Mouse (Mus musculus): ENCODE results near the gene Uqcrq. TPM values are rescaled to one million over a fixed set of nuclear protein-coding genes. Genes with fewer than 3 reads are reported as not detected.
A peak's percentile ranks its signal among the peaks of the same experiment; 100 is the strongest.

Uqcrq gene
- 592 and 683 TPM in 2 replicates for polyA plus RNA-seq (2014; fragmentation: Nextera tagmentation; extraction: Ambion mirVana)

GRCm38 (mm10) chr11:53430670-53431346, at the start of gene Uqcrq, which contains the start of gene Gdf9:
Uqcrq (minus strand) TSS chr11:53430831.
Gdf9 (plus strand) TSS chr11:53431023.
- under 1% methylated on average over 44 of the region's 44 CpGs for WGBS
- Histone ChIP-seq H3K4me3 (ENCODE audit: low read depth, low read length) (peak within 1 kb of the TSS; percentile 90), H3K36me3 (ENCODE audit: control insufficient read depth, insufficient read depth, low read length) (peaks cover 16% of the 10 kb centered on the region; the same call in 1 of the 2 replicates), H3K27ac (replicated peaks; ENCODE audit: low read depth, low read length) (peak within 1 kb of the TSS; percentile 88), H3K9me3 (ENCODE audit: control insufficient read depth, low read length) (no peaks in the 10 kb centered on the region), H3K4me1 (ENCODE audit: control insufficient read depth, insufficient read depth, low read length) (peaks cover 7% of the 10 kb centered on the region), H3K4me2 (ENCODE audit: low read depth, low read length) (peak within 1 kb of the TSS; percentile 92), H3K9ac (ENCODE audit: low read depth, low read length) (peak within 1 kb of the TSS; percentile 94), H3K27me3 (replicated peaks; ENCODE audit: control insufficient read depth, insufficient read depth, low read length) (no peaks in the 10 kb centered on the region)
- peak; percentile 100 for DNase-seq (ENCODE audit: low spot score)
- ATAC-seq (ENCODE audit: low read depth) = peak; percentile 93

GRCm38 (mm10) chr11:53479783-53480301, 49.2 kb upstream of the Uqcrq start, which contains the start of the genes Gm9945 and Sowaha:
Gm9945 (plus strand) TSS chr11:53480166.
Sowaha (minus strand) TSS chr11:53480274.
- H3K9me3 ChIP-seq (ENCODE audit: control insufficient read depth, low read length) = no peaks in the 10 kb centered on the region
- peaks cover 59% of the 10 kb centered on the region for H3K27me3 ChIP-seq (replicated peaks; ENCODE audit: control insufficient read depth, insufficient read depth, low read length)
- H3K4me1 ChIP-seq (ENCODE audit: control insufficient read depth, insufficient read depth, low read length) = 0 out of 2 replicates have a peak, but pooled peaks cover 11% of the 10 kb centered on the region
- H3K4me3 ChIP-seq (ENCODE audit: low read depth, low read length) = peak within 1 kb of the TSS; percentile 47
- peak within 1 kb of the TSS; percentile 49 for H3K9ac ChIP-seq (ENCODE audit: low read depth, low read length)
- H3K36me3 ChIP-seq (ENCODE audit: control insufficient read depth, insufficient read depth, low read length) = no peaks in the 10 kb centered on the region
- H3K27ac ChIP-seq (replicated peaks; ENCODE audit: low read depth, low read length) = no peak within 1 kb of the TSS
- peak; percentile 89 for ATAC-seq (ENCODE audit: low read depth)
- WGBS = 7% methylated on average over 21 of the region's 40 CpGs
- peak within 1 kb of the TSS; percentile 83 for H3K4me2 ChIP-seq (ENCODE audit: low read depth, low read length)
- peak; percentile 59 for DNase-seq (ENCODE audit: low spot score)

- Histone ChIP-seq H3K27me3 (replicated peaks; ENCODE audit: control insufficient read depth, insufficient read depth, low read length) (peaks cover 64% of the 10 kb centered on the region), H3K27ac (replicated peaks; ENCODE audit: low read depth, low read length) (no peak overlapping the region), H3K36me3 (ENCODE audit: control insufficient read depth, insufficient read depth, low read length) (no peaks in the 10 kb centered on the region), H3K4me2 (ENCODE audit: low read depth, low read length) (peak overlapping the region; percentile 83), H3K4me3 (ENCODE audit: low read depth, low read length) (peak overlapping the region; percentile 47), H3K9me3 (ENCODE audit: control insufficient read depth, low read length) (no peaks in the 10 kb centered on the region), H3K4me1 (ENCODE audit: control insufficient read depth, insufficient read depth, low read length) (0 out of 2 replicates have a peak, but pooled peaks cover 11% of the 10 kb centered on the region), H3K9ac (ENCODE audit: low read depth, low read length) (peak overlapping the region; percentile 49)
- 2% methylated on average over 16 of the region's 62 CpGs for WGBS
- no peak for DNase-seq (ENCODE audit: low spot score)
- peak; percentile 13 for ATAC-seq (ENCODE audit: low read depth)
Observed at GRCm38 (mm10) chr11:53479171-53479782, 48.6 kb upstream of the Uqcrq start.

GRCm38 (mm10) chr11:53478383-53479170, 47.9 kb upstream of the Uqcrq start:
- Histone ChIP-seq H3K4me2 (ENCODE audit: low read depth, low read length) (peak overlapping the region; percentile 83), H3K36me3 (ENCODE audit: control insufficient read depth, insufficient read depth, low read length) (no peaks in the 10 kb centered on the region), H3K27ac (replicated peaks; ENCODE audit: low read depth, low read length) (no peak overlapping the region), H3K27me3 (replicated peaks; ENCODE audit: control insufficient read depth, insufficient read depth, low read length) (peaks cover 70% of the 10 kb centered on the region), H3K9ac (ENCODE audit: low read depth, low read length) (peak overlapping the region; percentile 49), H3K9me3 (ENCODE audit: control insufficient read depth, low read length) (no peaks in the 10 kb centered on the region), H3K4me3 (ENCODE audit: low read depth, low read length) (peak overlapping the region; percentile 47), H3K4me1 (ENCODE audit: control insufficient read depth, insufficient read depth, low read length) (0 out of 2 replicates have a peak, but pooled peaks cover 11% of the 10 kb centered on the region)
- 10% methylated on average over 43 of the region's 79 CpGs for WGBS
- DNase-seq (ENCODE audit: low spot score) (no peak), ATAC-seq (ENCODE audit: low read depth) (peak; percentile 2; the same call in 1 of the 2 replicates)

GRCm38 (mm10) chr11:53477833-53478232, 47.2 kb upstream of the Uqcrq start:
- no peak for DNase-seq (ENCODE audit: low spot score)
- peaks cover 72% of the 10 kb centered on the region for H3K27me3 ChIP-seq (replicated peaks; ENCODE audit: control insufficient read depth, insufficient read depth, low read length)
- H3K4me2 ChIP-seq (ENCODE audit: low read depth, low read length) = no peak overlapping the region

GRCm38 (mm10) chr11:53475620-53476019, 45.0 kb upstream of the Uqcrq start:
- Histone ChIP-seq H3K9ac (ENCODE audit: low read depth, low read length) (no peak overlapping the region), H3K9me3 (ENCODE audit: control insufficient read depth, low read length) (no peaks in the 10 kb centered on the region), H3K4me3 (ENCODE audit: low read depth, low read length) (no peak overlapping the region), H3K36me3 (ENCODE audit: control insufficient read depth, insufficient read depth, low read length) (no peaks in the 10 kb centered on the region), H3K4me2 (ENCODE audit: low read depth, low read length) (no peak overlapping the region; the same call in 1 of the 2 replicates), H3K27me3 (replicated peaks; ENCODE audit: control insufficient read depth, insufficient read depth, low read length) (peaks cover 65% of the 10 kb centered on the region), H3K27ac (replicated peaks; ENCODE audit: low read depth, low read length) (no peak overlapping the region), H3K4me1 (ENCODE audit: control insufficient read depth, insufficient read depth, low read length) (peaks cover 13% of the 10 kb centered on the region; the same call in 1 of the 2 replicates)
- ATAC-seq (ENCODE audit: low read depth) (no peak), DNase-seq (ENCODE audit: low spot score) (no peak)
- WGBS = 22% methylated on average over 8 of the region's 8 CpGs

More at GRCm38 (mm10) chr11:53477833-53478232, 47.2 kb upstream of the Uqcrq start:
- Histone ChIP-seq H3K9me3 (ENCODE audit: control insufficient read depth, low read length) (no peaks in the 10 kb centered on the region), H3K27ac (replicated peaks; ENCODE audit: low read depth, low read length) (no peak overlapping the region), H3K4me1 (ENCODE audit: control insufficient read depth, insufficient read depth, low read length) (0 out of 2 replicates have a peak, but pooled peaks cover 11% of the 10 kb centered on the region), H3K4me3 (ENCODE audit: low read depth, low read length) (no peak overlapping the region), H3K36me3 (ENCODE audit: control insufficient read depth, insufficient read depth, low read length) (no peaks in the 10 kb centered on the region), H3K9ac (ENCODE audit: low read depth, low read length) (no peak overlapping the region)
- WGBS = 25% methylated on average over 7 of the region's 7 CpGs
- ATAC-seq (ENCODE audit: low read depth) = no peak

- 86% methylated on average over 3 of the region's 3 CpGs for WGBS
- DNase-seq (ENCODE audit: low spot score) (no peak), ATAC-seq (ENCODE audit: low read depth) (no peak)
- H3K4me3 ChIP-seq (ENCODE audit: low read depth, low read length) = no peak overlapping the region
- peaks cover 42% of the 10 kb centered on the region for H3K27me3 ChIP-seq (replicated peaks; ENCODE audit: control insufficient read depth, insufficient read depth, low read length)
- no peak overlapping the region for H3K27ac ChIP-seq (replicated peaks; ENCODE audit: low read depth, low read length)
- peaks cover 13% of the 10 kb centered on the region for H3K4me1 ChIP-seq (ENCODE audit: control insufficient read depth, insufficient read depth, low read length)
- no peak overlapping the region for H3K4me2 ChIP-seq (ENCODE audit: low read depth, low read length)
- no peak overlapping the region for H3K9ac ChIP-seq (ENCODE audit: low read depth, low read length)
- no peaks in the 10 kb centered on the region for H3K9me3 ChIP-seq (ENCODE audit: control insufficient read depth, low read length)
- H3K36me3 ChIP-seq (ENCODE audit: control insufficient read depth, insufficient read depth, low read length) = no peaks in the 10 kb centered on the region
Observed at GRCm38 (mm10) chr11:53472709-53473108, 42.1 kb upstream of the Uqcrq start.

Measured in embryonic facial prominence, embryonic 14.5 days (tissue).